7 mouse cellular contexts compared by ENCODE assay signal in genomic region chr11:59787199-59787781, GRCm38 (mm10). TPM values are rescaled to one million over a fixed set of nuclear protein-coding genes. Genes with fewer than 3 reads are reported as not detected.
A peak's percentile ranks its signal among the peaks of the same experiment; 100 is the strongest.
DNase-seq lines count a peak whose midpoint lies in the region; ATAC-seq and TF ChIP-seq lines count a peak whose summit lies in the region.

TSS of gene Pld6 (minus strand) at chr11:59787645.

- peak within 1 kb of the TSS; percentile 51 to 67 for H3K4me3 ChIP-seq in MEL (ENCODE audit: control insufficient read depth in 1 of 2, insufficient read depth in 1 of 2, low read depth in 2 of 2, low read length in 2 of 2)
- H3K4me3 ChIP-seq in forebrain, embryonic 16.5 days (replicated peaks; ENCODE audit: low read length), result peak within 1 kb of the TSS; percentile 43
- peak within 1 kb of the TSS; percentile 49 for H3K4me3 ChIP-seq in intestine, embryonic 14.5 days (ENCODE audit: low read depth, low read length)
- peak within 1 kb of the TSS; percentile 20 to 54 for H3K4me3 ChIP-seq in liver, embryonic 14.5 days (ENCODE audit: insufficient read depth in 1 of 2, low read depth in 2 of 2, low read length in 2 of 2)
- peak within 1 kb of the TSS; percentile 38 for H3K4me3 ChIP-seq in stomach, embryonic 14.5 days (ENCODE audit: low read depth, low read length)

- peaks cover 0 to 2% of the 10 kb centered on the region in 2 experiments; a peak in 2 of 4 replicates for H3K36me3 ChIP-seq in MEL (ENCODE audit: control insufficient read depth in 1 of 2, insufficient read depth in 2 of 2, low read length in 2 of 2)
- peaks cover 8% of the 10 kb centered on the region for H3K36me3 ChIP-seq in forebrain, embryonic 16.5 days (ENCODE audit: control insufficient read depth, insufficient read depth)
- H3K36me3 ChIP-seq in intestine, embryonic 14.5 days (ENCODE audit: control insufficient read depth, insufficient read depth, low read length), result peaks cover 14% of the 10 kb centered on the region
- peaks cover 5% of the 10 kb centered on the region; the same call in 1 of the 2 replicates for H3K36me3 ChIP-seq in liver, embryonic 14.5 days (replicated peaks; ENCODE audit: control insufficient read depth, insufficient read depth, low read depth)
- H3K36me3 ChIP-seq in stomach, embryonic 14.5 days (ENCODE audit: control insufficient read depth, insufficient read depth, low read length), result peaks cover 7% of the 10 kb centered on the region

- no peaks in the 10 kb centered on the region for H3K27me3 ChIP-seq in MEL (ENCODE audit: control insufficient read depth in 1 of 2, insufficient read depth in 2 of 2, low read length in 2 of 2)
- no peaks in the 10 kb centered on the region for H3K27me3 ChIP-seq in forebrain, embryonic 16.5 days (replicated peaks; ENCODE audit: control insufficient read depth, insufficient read depth, low read length)
- H3K27me3 ChIP-seq in intestine, embryonic 14.5 days (replicated peaks; ENCODE audit: control insufficient read depth, insufficient read depth, low read length), result no peaks in the 10 kb centered on the region
- H3K27me3 ChIP-seq in liver, embryonic 14.5 days (ENCODE audit: control insufficient read depth, insufficient read depth, low read length), result no peaks in the 10 kb centered on the region
- H3K27me3 ChIP-seq in stomach, embryonic 14.5 days (ENCODE audit: control insufficient read depth, insufficient read depth, low read length), result no peaks in the 10 kb centered on the region

- 0 out of 6 replicates have a peak, but pooled peaks of 1 of the 3 experiments have one; percentile 2 for TF ChIP-seq CTCF in MEL (IDR thresholded peaks at IDR 0.05 in 2 of 3, conservative IDR thresholded peaks at IDR 0.05 in 1 of 3; ENCODE audit: control insufficient read depth in 1 of 3, insufficient read depth in 1 of 3, low read depth in 2 of 3, low read length in 3 of 3, poor library complexity in 1 of 3, severe bottlenecking in 1 of 3)
- TF ChIP-seq CTCF in liver, embryonic 14.5 days (IDR thresholded peaks at IDR 0.05; ENCODE audit: low read depth), result 0 out of 2 replicates have a peak, but pooled peaks have one; percentile 10

- H3K9ac ChIP-seq in MEL (ENCODE audit: control insufficient read depth, low read depth, low read length, poor library complexity, severe bottlenecking), result peak within 1 kb of the TSS; percentile 71
- peak within 1 kb of the TSS; percentile 28 for H3K9ac ChIP-seq in forebrain, embryonic 16.5 days (replicated peaks; ENCODE audit: low read depth, low read length)
- H3K9ac ChIP-seq in intestine, embryonic 14.5 days (ENCODE audit: low read length), result peak within 1 kb of the TSS; percentile 43
- peak within 1 kb of the TSS; percentile 51 for H3K9ac ChIP-seq in liver, embryonic 14.5 days (replicated peaks)
- H3K9ac ChIP-seq in stomach, embryonic 14.5 days (replicated peaks; ENCODE audit: low read depth, low read length), result peak within 1 kb of the TSS; percentile 60

- H3K4me1 ChIP-seq in MEL (ENCODE audit: control insufficient read depth in 1 of 2, insufficient read depth in 2 of 2, low read length in 2 of 2), result peaks cover 0 to 6% of the 10 kb centered on the region in 2 experiments; a peak in 2 of 4 replicates
- H3K4me1 ChIP-seq in forebrain, embryonic 16.5 days (replicated peaks; ENCODE audit: control insufficient read depth, insufficient read depth, low read length), result peaks cover 6% of the 10 kb centered on the region; the same call in 1 of the 2 replicates
- H3K4me1 ChIP-seq in intestine, embryonic 14.5 days (replicated peaks; ENCODE audit: control insufficient read depth, insufficient read depth, low read length), result 0 out of 2 replicates have a peak, but pooled peaks cover 7% of the 10 kb centered on the region
- H3K4me1 ChIP-seq in liver, embryonic 14.5 days (replicated peaks; ENCODE audit: control insufficient read depth in 2 of 2, insufficient read depth in 2 of 2, low read length in 1 of 2), result no peaks in the 10 kb centered on the region
- H3K4me1 ChIP-seq in stomach, embryonic 14.5 days (ENCODE audit: control insufficient read depth, insufficient read depth, low read length), result peaks cover 5% of the 10 kb centered on the region; the same call in 1 of the 2 replicates

- TF ChIP-seq EP300 in MEL (IDR thresholded peaks at IDR 0.05; ENCODE audit: low read depth in 1 of 2, low read length in 2 of 2), result no peak
- no peak for TF ChIP-seq EP300 in liver, embryonic 14.5 days (IDR thresholded peaks at IDR 0.05; ENCODE audit: low read depth)

- peak; percentile 82 for ATAC-seq in forebrain, embryonic 16.5 days
- peak; percentile 81 for ATAC-seq in intestine, embryonic 14.5 days (replicated peaks; ENCODE audit: low FRiP score, low TSS enrichment, low read depth)
- ATAC-seq in liver, embryonic 14.5 days (ENCODE audit: insufficient read depth), result peak; percentile 79
- ATAC-seq in stomach, embryonic 14.5 days (ENCODE audit: insufficient number of reproducible peaks, insufficient read depth, low FRiP score, low read depth), result peak; percentile 71

- under 1% methylated on average over 51 of the region's 51 CpGs for WGBS in forebrain, embryonic 16.5 days
- WGBS in intestine, embryonic 14.5 days, result under 1% methylated on average over 51 of the region's 51 CpGs
- under 1% methylated on average over 51 of the region's 51 CpGs for WGBS in liver, embryonic 14.5 days (ENCODE audit: insufficient replicate concordance)
- under 1% methylated on average over 51 of the region's 51 CpGs for WGBS in stomach, embryonic 14.5 days

- no peaks in the 10 kb centered on the region for H3K79me2 ChIP-seq in MEL (ENCODE audit: control insufficient read depth, insufficient read depth, low read length, poor library complexity)

- DNase-seq in MEL (ENCODE audit: low read depth, low spot score), result peak; percentile 88
- peak; percentile 76 for DNase-seq in adrenal gland, postnatal 25 days
- peak; percentile 84 for DNase-seq in intestine, embryonic 14.5 days (ENCODE audit: low spot score)
- DNase-seq in liver, embryonic 14.5 days (ENCODE audit: low read depth in 3 of 3, low spot score in 3 of 3), result peak in 2 of 3 experiments; percentile 30 to 43
- DNase-seq in naive thymus-derived CD4-positive, alpha-beta T cell, adult 2 months (ENCODE audit: low read depth), result peak; percentile 32

- peak within 1 kb of the TSS; percentile 52 for H3K4me2 ChIP-seq in forebrain, embryonic 16.5 days (ENCODE audit: low read length)
- H3K4me2 ChIP-seq in intestine, embryonic 14.5 days (ENCODE audit: low read length), result peak within 1 kb of the TSS; percentile 91
- H3K4me2 ChIP-seq in liver, embryonic 14.5 days (ENCODE audit: low read depth), result peak within 1 kb of the TSS; percentile 73
- peak within 1 kb of the TSS; percentile 96 for H3K4me2 ChIP-seq in stomach, embryonic 14.5 days (replicated peaks; ENCODE audit: low read depth, low read length)

- no peak within 1 kb of the TSS for H3K27ac ChIP-seq in MEL (ENCODE audit: control insufficient read depth, low read depth, low read length)
- no peak within 1 kb of the TSS for H3K27ac ChIP-seq in forebrain, embryonic 16.5 days (ENCODE audit: low read length)
- no peak within 1 kb of the TSS for H3K27ac ChIP-seq in intestine, embryonic 14.5 days (ENCODE audit: low read depth)
- H3K27ac ChIP-seq in liver, embryonic 14.5 days, result no peak within 1 kb of the TSS
- no peak within 1 kb of the TSS for H3K27ac ChIP-seq in stomach, embryonic 14.5 days (ENCODE audit: low read length)

- peak in 1 of 2 experiments; percentile 73; a peak in 1 of 4 replicates for TF ChIP-seq POLR2A in MEL (IDR thresholded peaks at IDR 0.05; ENCODE audit: control insufficient read depth in 1 of 2, insufficient read depth in 1 of 2, low read depth in 1 of 2, low read length in 2 of 2, poor library complexity in 1 of 2)

- H3K9me3 ChIP-seq in MEL (replicated peaks; ENCODE audit: insufficient read depth, low read length), result no peaks in the 10 kb centered on the region
- no peaks in the 10 kb centered on the region for H3K9me3 ChIP-seq in forebrain, embryonic 16.5 days (ENCODE audit: control insufficient read depth, low read length)
- H3K9me3 ChIP-seq in intestine, embryonic 14.5 days (ENCODE audit: control insufficient read depth, low read length), result no peaks in the 10 kb centered on the region
- H3K9me3 ChIP-seq in liver, embryonic 14.5 days (ENCODE audit: control insufficient read depth, low read length), result no peaks in the 10 kb centered on the region
- H3K9me3 ChIP-seq in stomach, embryonic 14.5 days (ENCODE audit: control insufficient read depth, low read depth, low read length), result no peaks in the 10 kb centered on the region

- TF ChIP-seq RAD21 in MEL (IDR thresholded peaks at IDR 0.05; ENCODE audit: low read depth, low read length), result no peak

TF ChIP-seq in MEL, 35 proteins besides CTCF, POLR2A, EP300 and RAD21 (continues in another document):
- peak; percentile 98 for TF ChIP-seq MXI1 (IDR thresholded peaks at IDR 0.05; ENCODE audit: low read depth, low read length)
- TF ChIP-seq ELF1 (IDR thresholded peaks at IDR 0.05; ENCODE audit: low read depth, low read length), result no peak
- peak; percentile 68; the same call in 1 of the 2 replicates for TF ChIP-seq MYC (IDR thresholded peaks at IDR 0.05; ENCODE audit: low read depth, low read length)
- TF ChIP-seq NELFE (IDR thresholded peaks at IDR 0.05; ENCODE audit: low read depth, low read length), result peak; percentile 74
- TF ChIP-seq ZKSCAN1 (IDR thresholded peaks at IDR 0.05; ENCODE audit: low read depth, low read length), result no peak
- TF ChIP-seq CHD1 (IDR thresholded peaks at IDR 0.05; ENCODE audit: low read depth, low read length), result no peak
- TF ChIP-seq USF1 (IDR thresholded peaks at IDR 0.05; ENCODE audit: low read depth, low read length), result peak; percentile 86
- no peak for TF ChIP-seq HCFC1 (IDR thresholded peaks at IDR 0.05; ENCODE audit: low read depth, low read length)
- no peak for TF ChIP-seq MEF2A (IDR thresholded peaks at IDR 0.05; ENCODE audit: extremely low read depth, insufficient replicate concordance, low read depth, low read length, poor library complexity, severe bottlenecking)
- TF ChIP-seq BHLHE40 (IDR thresholded peaks at IDR 0.05; ENCODE audit: borderline replicate concordance, low read depth, low read length), result peak; percentile 97
- peak; percentile 93 for TF ChIP-seq MAX (IDR thresholded peaks at IDR 0.05; ENCODE audit: low read length)
- peak; percentile 75 for TF ChIP-seq NRF1 (IDR thresholded peaks at IDR 0.05; ENCODE audit: insufficient read depth, low read depth, low read length, poor library complexity, severe bottlenecking)

RNA-seq across cellular contexts. Expression of gene Pld6, which starts in this region (rescaled TPM):
- 2.0 and 3.1 TPM in 2 replicates for total RNA-seq in MEL (2012; rRNA removed)
- polyA plus RNA-seq in MEL (2012; ENCODE audit: insufficient read depth in 1 of 2, insufficient read length in 2 of 2, low read depth in 1 of 2, low replicate concordance in 2 of 2, missing spikeins in 1 of 2), result 1 to 10 TPM in 1 of 2 experiments, not detected in 1; 5.5 TPM
- 4.1 and 4.6 TPM in 2 replicates for total RNA-seq in adrenal gland, postnatal 25 days (2021)
- 4.2 and 6.7 TPM in 2 replicates for polyA plus RNA-seq in forebrain, embryonic 16.5 days (2015; fragmentation: Nextera tagmentation; extraction: Ambion mirVana)
- 1.5 and 1.7 TPM in 2 replicates for polyA plus RNA-seq in intestine, embryonic 14.5 days (2014; fragmentation: Nextera tagmentation; extraction: Ambion mirVana)
- 1.9 TPM in 2 replicates for polyA plus RNA-seq in liver, embryonic 14.5 days (2012; rRNA removed)
- polyA plus RNA-seq in liver, embryonic 14.5 days (2014; fragmentation: Nextera tagmentation; extraction: Ambion mirVana), result 0.50 and 0.68 TPM in 2 replicates
- 1.7 and 2.5 TPM in 2 replicates for polyA plus RNA-seq in stomach, embryonic 14.5 days (2014; fragmentation: Nextera tagmentation; extraction: Ambion mirVana)

Comparison
In these comparisons a context has a peak if more than half of its experiments do, and no peak if none do; other contexts are left out.
1. DNase-seq: peak in every context shown above with its lines; median percentile 88 in MEL; 84 in intestine, embryonic 14.5 days; 76 in adrenal gland, postnatal 25 days; 36 in liver, embryonic 14.5 days; 32 in naive thymus-derived CD4-positive, alpha-beta T cell, adult 2 months.